Mouse (Mus musculus) forebrain, postnatal 0 days (tissue): ENCODE measurements around the gene Cdkal1. TPM values are rescaled to one million over a fixed set of nuclear protein-coding genes. Genes with fewer than 3 reads are reported as not detected.

Experiments
- ATAC-seq: fragments of 200-750 bp; cut with Nextera tagmentation; 2 replicates; pipeline ENCODE4 v1.8.0; 2017; ENCODE audit warnings: mild to moderate bottlenecking, moderate library complexity
- DNase-seq: peaks from one replicate; pipeline ENCODE4 v3.0.0-alpha.2; 2015
- H3K27ac ChIP-seq: fragments of 300-500 bp; sonication (generic); 2 replicates; pipeline ENCODE4 v1.5.1; 2014; ENCODE audit warnings: low read depth, mild to moderate bottlenecking, antibody characterized with exemption, low read length, moderate library complexity, mixed read lengths
- H3K27me3 ChIP-seq: fragments of 300-500 bp; sonication (generic); 2 replicates; pipeline ENCODE4 v1.6.1; 2014; ENCODE audit warnings: mild to moderate bottlenecking, low read length, mixed read lengths; ENCODE audit not compliant: insufficient read depth
- H3K36me3 ChIP-seq: fragments of 300-500 bp; sonication (generic); 2 replicates; pipeline ENCODE4 v1.6.1; 2014; ENCODE audit warnings: mild to moderate bottlenecking, moderate library complexity; ENCODE audit not compliant: insufficient read depth
- H3K4me1 ChIP-seq: fragments of 300-500 bp; sonication (generic); 2 replicates; pipeline ENCODE4 v1.6.1; 2014; ENCODE audit warnings: antibody characterized with exemption; ENCODE audit not compliant: insufficient read depth
- H3K4me2 ChIP-seq: fragments of 300-500 bp; sonication (generic); 2 replicates; pipeline ENCODE4 v1.6.1; 2014; ENCODE audit warnings: low read depth, mild to moderate bottlenecking, moderate library complexity
- H3K4me3 ChIP-seq: fragments of 300-500 bp; sonication (generic); 2 replicates; pipeline ENCODE4 v1.5.1; 2014; ENCODE audit warnings: low read depth, low read length, mixed read lengths
- H3K9ac ChIP-seq: fragments of 300-500 bp; sonication (generic); 2 replicates; pipeline ENCODE4 v1.6.1; 2014; ENCODE audit warnings: mild to moderate bottlenecking
- H3K9me3 ChIP-seq: fragments of 300-500 bp; sonication (generic); 2 replicates; pipeline ENCODE4 v1.6.1; 2016; ENCODE audit warnings: low read length
- CTCF ChIP-seq: sonication (generic); IDR thresholded peaks from 2 replicates; pipeline ENCODE4 v1.5.1; 2016; ENCODE audit warnings: antibody characterized with exemption, control low read depth, low read depth
- WGBS: fragments of 180-500 bp; shearing (Covaris S2); extraction: QIAGEN DNeasy Blood & Tissue Kit; methylation state at CpG from one replicate; pipeline ENCODE4 v1.1.7; 2014; 5-methylcytosine and 5-hydroxymethylcytosine counted together
- polyA plus RNA-seq: library from polyadenylated mRNA; unstranded; fragments of >200 nt; fragmentation: Nextera tagmentation; extraction: Ambion mirVana; gene quantifications from 2 replicates; pipeline ENCODE4 v1.2.1, GENCODE M21; 2015
- total RNA-seq: library from RNA; depleted of rRNA; stranded (reverse); fragments of >200 nt; gene quantifications from 2 replicates; pipeline ENCODE4 v1.2.3, GENCODE M21; 2014

The Cdkal1 gene
- total and polyA plus RNA-seq, 2 experiments from 2014 or later: 16.7 to 18.3 TPM

GRCm38 (mm10) chr13:29819147-29819546, 36.3 kb downstream of the Cdkal1 start:
- no peak for DNase-seq
- Histone ChIP-seq H3K4me3 (no peak overlapping the region), H3K27ac (no peak overlapping the region), H3K9ac (no peak overlapping the region), H3K27me3 (no peaks in the 10 kb centered on the region), H3K36me3 (no peaks in the 10 kb centered on the region), H3K4me1 (peaks cover 4% of the 10 kb centered on the region; the same call in 1 of the 2 replicates), H3K4me2 (no peak overlapping the region), H3K9me3 (no peaks in the 10 kb centered on the region)
- no peak for ATAC-seq
- TF ChIP-seq CTCF: peak; percentile 21; the same call in 1 of the 2 replicates
- WGBS: 90% methylated on average over 3 of the region's 3 CpGs

- Histone ChIP-seq H3K9ac (no peak overlapping the region), H3K4me1 (peaks cover under 1% of the 10 kb centered on the region; the same call in 1 of the 2 replicates), H3K4me3 (no peak overlapping the region), H3K27me3 (no peaks in the 10 kb centered on the region), H3K36me3 (no peaks in the 10 kb centered on the region), H3K9me3 (no peaks in the 10 kb centered on the region), H3K27ac (no peak overlapping the region), H3K4me2 (no peak overlapping the region)
- 68% methylated on average over 2 of the region's 2 CpGs for WGBS
- no peak for TF ChIP-seq CTCF
- DNase-seq (no peak), ATAC-seq (no peak)
Observed at GRCm38 (mm10) chr13:29818314-29818713, 37.2 kb downstream of the Cdkal1 start.

- DNase-seq (no peak), ATAC-seq (no peak)
- Histone ChIP-seq H3K4me1 (no peaks in the 10 kb centered on the region), H3K9me3 (no peaks in the 10 kb centered on the region), H3K9ac (no peak overlapping the region), H3K4me2 (no peak overlapping the region), H3K27me3 (no peaks in the 10 kb centered on the region), H3K36me3 (no peaks in the 10 kb centered on the region), H3K27ac (no peak overlapping the region), H3K4me3 (no peak overlapping the region)
- no peak for TF ChIP-seq CTCF
- 41% methylated on average over 4 of the region's 4 CpGs for WGBS
Observed at GRCm38 (mm10) chr13:29810780-29811179, 44.7 kb downstream of the Cdkal1 start.

GRCm38 (mm10) chr13:29808383-29808782, 47.1 kb downstream of the Cdkal1 start:
- DNase-seq (no peak), ATAC-seq (no peak)
- Histone ChIP-seq H3K4me2 (no peak overlapping the region), H3K27me3 (no peaks in the 10 kb centered on the region), H3K9ac (no peak overlapping the region), H3K9me3 (no peaks in the 10 kb centered on the region), H3K4me1 (no peaks in the 10 kb centered on the region), H3K36me3 (no peaks in the 10 kb centered on the region), H3K4me3 (no peak overlapping the region), H3K27ac (no peak overlapping the region)
- WGBS: 92% methylated on average over 3 of the region's 3 CpGs
- TF ChIP-seq CTCF: no peak

- Histone ChIP-seq H3K9ac (no peak overlapping the region), H3K27me3 (no peaks in the 10 kb centered on the region), H3K27ac (no peak overlapping the region), H3K4me2 (no peak overlapping the region), H3K4me3 (no peak overlapping the region), H3K36me3 (no peaks in the 10 kb centered on the region), H3K4me1 (no peaks in the 10 kb centered on the region), H3K9me3 (no peaks in the 10 kb centered on the region)
- WGBS: 93% methylated on average over 3 of the region's 3 CpGs
- DNase-seq: no peak
- TF ChIP-seq CTCF: no peak
- no peak for ATAC-seq
Observed at GRCm38 (mm10) chr13:29807930-29808329, 47.5 kb downstream of the Cdkal1 start.

- no peaks in the 10 kb centered on the region for H3K27me3 ChIP-seq
- 25% methylated on average over 4 of the region's 4 CpGs for WGBS
- no peak for ATAC-seq
- no peak overlapping the region for H3K4me2 ChIP-seq
- no peak overlapping the region for H3K4me3 ChIP-seq
- H3K9me3 ChIP-seq: no peaks in the 10 kb centered on the region
- DNase-seq: no peak
- TF ChIP-seq CTCF: no peak
- H3K9ac ChIP-seq: no peak overlapping the region
- H3K4me1 ChIP-seq: no peaks in the 10 kb centered on the region
- no peak overlapping the region for H3K27ac ChIP-seq
- no peaks in the 10 kb centered on the region for H3K36me3 ChIP-seq
Observed at GRCm38 (mm10) chr13:29806871-29807270, 48.6 kb downstream of the Cdkal1 start.

GRCm38 (mm10) chr13:29805296-29805695, 50.2 kb downstream of the Cdkal1 start:
- no peak overlapping the region for H3K9ac ChIP-seq
- H3K4me3 ChIP-seq: no peak overlapping the region
- H3K36me3 ChIP-seq: no peaks in the 10 kb centered on the region
- no peaks in the 10 kb centered on the region for H3K4me1 ChIP-seq
- no peak overlapping the region for H3K4me2 ChIP-seq
- ATAC-seq: no peak
- H3K27ac ChIP-seq: no peak overlapping the region
- H3K9me3 ChIP-seq: no peaks in the 10 kb centered on the region
- no peaks in the 10 kb centered on the region for H3K27me3 ChIP-seq
- DNase-seq: no peak
- WGBS: 91% methylated on average over 1 of the region's 1 CpGs
- TF ChIP-seq CTCF: no peak

GRCm38 (mm10) chr13:29804034-29804433, 51.4 kb downstream of the Cdkal1 start:
- Histone ChIP-seq H3K4me1 (no peaks in the 10 kb centered on the region), H3K4me3 (no peak overlapping the region), H3K9me3 (no peaks in the 10 kb centered on the region), H3K27ac (no peak overlapping the region), H3K4me2 (no peak overlapping the region), H3K36me3 (no peaks in the 10 kb centered on the region), H3K9ac (no peak overlapping the region), H3K27me3 (no peaks in the 10 kb centered on the region)
- 74% methylated on average over 6 of the region's 6 CpGs for WGBS
- DNase-seq (no peak), ATAC-seq (no peak)
- no peak for TF ChIP-seq CTCF
